Mouse (Mus musculus) midbrain, embryonic 12.5 days (tissue): ENCODE measurements around the gene Gga2. TPM values are rescaled to one million over a fixed set of nuclear protein-coding genes. Genes with fewer than 3 reads are reported as not detected.

Source experiments
- ATAC-seq: fragments of 200-750 bp; cut with Nextera tagmentation; 2 replicates; pipeline ENCODE4 v1.8.0; 2017; ENCODE audit warnings: low read depth, moderate TSS enrichment, moderate library complexity; ENCODE audit not compliant: low FRiP score
- H3K27ac ChIP-seq: fragments of 300-500 bp; sonication (generic); replicated peaks from 2 replicates; pipeline ENCODE4 v1.5.1; 2016; ENCODE audit warnings: mild to moderate bottlenecking
- H3K27me3 ChIP-seq: fragments of 300-500 bp; sonication (generic); 2 replicates; pipeline ENCODE4 v1.6.1; 2016; ENCODE audit warnings: mild to moderate bottlenecking
- H3K36me3 ChIP-seq: fragments of 300-500 bp; sonication (generic); 2 replicates; pipeline ENCODE4 v1.6.1; 2016
- H3K4me1 ChIP-seq: fragments of 300-500 bp; sonication (generic); 2 replicates; pipeline ENCODE4 v1.6.1; 2016
- H3K4me2 ChIP-seq: fragments of 300-500 bp; sonication (generic); replicated peaks from 2 replicates; pipeline ENCODE4 v1.6.1; 2016; ENCODE audit warnings: mild to moderate bottlenecking, moderate library complexity
- H3K4me3 ChIP-seq: fragments of 300-500 bp; sonication (generic); 2 replicates; pipeline ENCODE4 v1.5.1; 2016; ENCODE audit warnings: mild to moderate bottlenecking
- H3K9ac ChIP-seq: fragments of 300-500 bp; sonication (generic); replicated peaks from 2 replicates; pipeline ENCODE4 v1.6.1; 2016; ENCODE audit warnings: mild to moderate bottlenecking, moderate library complexity
- H3K9me3 ChIP-seq: fragments of 300-500 bp; sonication (generic); 2 replicates; pipeline ENCODE4 v1.6.1; 2016; ENCODE audit warnings: mild to moderate bottlenecking
- WGBS: fragments of 180-500 bp; shearing (Covaris S2); methylation state at CpG from one replicate; pipeline ENCODE4 v1.1.7; 2016; 5-methylcytosine and 5-hydroxymethylcytosine counted together
- polyA plus RNA-seq: library from polyadenylated mRNA; unstranded; fragments of >200 nt; fragmentation: Nextera tagmentation; extraction: Ambion mirVana; gene quantifications from 2 replicates; pipeline ENCODE4 v1.2.1, GENCODE M21; 2016

The Gga2 gene
- polyA plus RNA-seq, 1 experiment from 2014 or later = 76.5 TPM

DNA sequence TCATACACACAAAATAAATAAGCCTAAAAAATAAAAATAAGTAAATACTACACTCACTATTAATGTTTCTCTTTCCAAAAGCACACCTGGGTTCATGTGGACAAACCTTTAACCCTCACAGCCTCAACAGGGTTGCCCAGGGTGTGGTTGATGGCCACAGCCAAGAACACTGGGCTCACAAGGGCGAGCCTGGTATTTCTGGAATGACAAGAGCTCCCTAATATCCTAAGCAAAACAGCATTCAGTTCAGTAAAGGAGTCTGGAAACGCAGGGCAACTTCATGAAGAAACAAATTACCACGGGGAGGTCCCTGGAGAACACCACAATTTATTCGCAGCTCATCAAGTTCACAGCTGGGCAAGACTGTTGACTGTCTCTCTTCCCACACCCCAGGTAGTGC lies 73.5 kb downstream of the Gga2 start:
- Histone ChIP-seq H3K36me3 (peaks cover 24% of the 10 kb centered on the region), H3K4me2 (no peak overlapping the region), H3K9me3 (no peaks in the 10 kb centered on the region), H3K27ac (no peak overlapping the region), H3K27me3 (no peaks in the 10 kb centered on the region), H3K4me3 (no peak overlapping the region), H3K9ac (no peak overlapping the region), H3K4me1 (no peaks in the 10 kb centered on the region)
- no peak for ATAC-seq
- WGBS = 74% methylated on average over 4 of the region's 4 CpGs

DNA sequence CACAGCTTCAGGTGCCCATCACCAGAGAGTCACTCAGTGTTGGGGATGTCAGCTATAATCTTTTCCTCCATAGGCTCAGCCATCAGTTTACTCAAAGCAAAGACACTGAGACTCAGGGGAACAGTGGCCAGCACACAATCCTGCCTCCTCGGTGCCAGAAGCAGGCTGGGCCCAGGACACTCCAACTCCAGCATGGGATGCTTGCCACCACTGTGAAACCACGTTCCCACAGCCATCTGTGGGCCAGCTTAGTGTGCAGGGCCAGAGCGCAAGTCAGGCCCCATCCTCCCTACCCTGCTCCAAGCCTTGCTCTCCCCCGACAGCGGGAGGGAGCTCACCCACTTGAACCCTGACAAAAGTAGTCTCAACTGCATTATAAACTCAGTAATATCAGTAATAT lies 74.8 kb downstream of the Gga2 start:
- Histone ChIP-seq H3K4me1 (no peaks in the 10 kb centered on the region), H3K9me3 (no peaks in the 10 kb centered on the region), H3K4me3 (no peak overlapping the region), H3K27ac (no peak overlapping the region), H3K4me2 (no peak overlapping the region), H3K27me3 (no peaks in the 10 kb centered on the region), H3K36me3 (peaks cover 32% of the 10 kb centered on the region), H3K9ac (no peak overlapping the region)
- no peak for ATAC-seq
- 84% methylated on average over 5 of the region's 5 CpGs for WGBS

DNA sequence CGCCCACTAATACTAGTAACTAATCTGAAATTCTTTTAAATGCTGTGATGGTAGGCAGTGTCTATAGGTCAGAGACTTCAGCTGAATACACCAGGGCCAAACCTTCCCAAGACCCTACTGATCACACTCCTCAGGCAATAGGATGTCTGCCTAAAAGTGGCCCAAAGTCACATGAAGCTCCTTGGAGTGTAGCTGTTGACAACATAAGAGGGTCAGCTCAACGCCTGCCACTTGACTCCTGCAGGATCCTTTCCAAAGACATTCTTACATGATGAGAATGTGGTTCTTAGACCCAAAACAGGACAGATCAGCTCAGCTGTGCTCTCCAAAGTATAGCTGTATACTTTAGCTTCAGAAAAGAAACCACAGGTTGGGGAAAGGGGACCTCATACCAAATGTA lies 78.7 kb downstream of the Gga2 start:
- Histone ChIP-seq H3K9me3 (no peaks in the 10 kb centered on the region), H3K36me3 (peaks cover 18% of the 10 kb centered on the region), H3K4me1 (0 out of 2 replicates have a peak, but pooled peaks cover 11% of the 10 kb centered on the region), H3K4me2 (no peak overlapping the region), H3K27ac (no peak overlapping the region), H3K9ac (no peak overlapping the region), H3K4me3 (no peak overlapping the region), H3K27me3 (no peaks in the 10 kb centered on the region)
- WGBS = 94% methylated on average over 2 of the region's 2 CpGs
- ATAC-seq = no peak

DNA sequence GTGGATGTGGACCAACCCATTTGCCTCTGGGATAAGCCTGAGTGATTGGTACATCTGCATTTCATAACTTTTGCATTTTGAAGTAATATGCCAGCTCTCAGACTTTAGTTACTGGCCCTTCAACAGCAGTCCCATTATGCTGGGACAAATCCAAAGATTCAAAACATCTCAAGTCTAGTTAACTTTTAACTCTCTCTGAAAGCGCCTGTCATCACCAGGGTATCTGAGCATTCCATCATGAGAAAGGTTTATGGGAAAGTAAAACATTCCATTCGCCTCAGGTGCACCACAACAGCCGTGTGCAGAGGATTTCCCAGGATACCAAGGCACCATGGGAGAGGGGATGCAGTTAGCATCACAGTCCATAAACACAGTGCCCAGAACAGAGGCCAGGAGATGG lies 79.4 kb downstream of the Gga2 start:
- no peak for ATAC-seq
- H3K27me3 ChIP-seq = no peaks in the 10 kb centered on the region
- H3K4me2 ChIP-seq = no peak overlapping the region
- no peak overlapping the region for H3K4me3 ChIP-seq
- peaks cover 18% of the 10 kb centered on the region for H3K36me3 ChIP-seq
- H3K4me1 ChIP-seq = 0 out of 2 replicates have a peak, but pooled peaks cover 11% of the 10 kb centered on the region
- H3K9me3 ChIP-seq = no peaks in the 10 kb centered on the region
- 96% methylated on average over 3 of the region's 3 CpGs for WGBS
- H3K27ac ChIP-seq = no peak overlapping the region
- H3K9ac ChIP-seq = no peak overlapping the region

DNA sequence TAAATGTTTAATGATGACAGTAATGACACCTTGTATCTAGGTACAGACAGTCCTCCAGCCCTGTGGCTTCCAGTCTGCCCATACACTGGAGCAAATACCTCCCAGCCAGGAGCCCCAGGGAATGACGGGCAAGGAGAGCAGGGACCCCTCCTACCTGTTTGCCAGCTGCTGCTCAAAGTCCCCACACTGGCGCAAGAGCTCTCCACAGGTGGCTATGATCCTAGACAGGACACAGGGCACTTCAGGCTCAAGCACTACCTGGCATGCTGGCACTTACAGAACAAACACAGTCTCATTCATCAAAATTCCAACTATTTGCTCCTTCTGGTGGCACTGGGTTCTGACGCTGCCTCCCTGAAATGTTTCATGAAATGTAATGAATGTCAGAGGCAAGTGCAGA lies 80.0 kb downstream of the Gga2 start:
- Histone ChIP-seq H3K36me3 (peaks cover 18% of the 10 kb centered on the region), H3K9ac (no peak overlapping the region), H3K4me3 (no peak overlapping the region), H3K27ac (no peak overlapping the region), H3K4me1 (0 out of 2 replicates have a peak, but pooled peaks cover 11% of the 10 kb centered on the region), H3K4me2 (no peak overlapping the region), H3K27me3 (no peaks in the 10 kb centered on the region), H3K9me3 (no peaks in the 10 kb centered on the region)
- 93% methylated on average over 3 of the region's 3 CpGs for WGBS
- no peak for ATAC-seq

DNA sequence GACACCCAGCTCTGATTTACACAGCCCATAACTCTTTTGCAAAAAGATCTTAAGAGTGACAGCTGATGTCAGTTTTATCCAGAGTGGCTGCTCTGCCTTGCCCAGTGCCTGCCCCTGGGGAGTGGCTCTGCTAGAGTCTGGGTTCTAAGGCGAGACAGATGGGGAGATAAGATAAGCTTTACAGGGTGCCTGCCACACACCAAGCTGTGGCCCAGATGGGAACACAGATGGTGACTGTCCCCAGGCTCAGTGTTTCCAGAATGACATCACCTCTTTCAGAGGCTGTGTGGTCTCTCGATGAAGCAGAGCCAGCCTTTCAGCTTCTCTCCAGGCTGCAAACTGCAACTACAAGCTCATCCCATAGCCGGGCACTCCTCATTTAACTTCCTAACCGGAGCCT lies 81.3 kb downstream of the Gga2 start:
- Histone ChIP-seq H3K36me3 (peaks cover 27% of the 10 kb centered on the region), H3K4me3 (no peak overlapping the region), H3K27ac (peak overlapping the region; percentile 36; the same call in 1 of the 2 replicates), H3K4me1 (0 out of 2 replicates have a peak, but pooled peaks cover 11% of the 10 kb centered on the region), H3K9me3 (no peaks in the 10 kb centered on the region), H3K4me2 (no peak overlapping the region), H3K27me3 (no peaks in the 10 kb centered on the region), H3K9ac (no peak overlapping the region)
- 0 out of 2 replicates have a peak, but pooled peaks have one; percentile 30 for ATAC-seq
- WGBS = 37% methylated on average over 4 of the region's 4 CpGs

DNA sequence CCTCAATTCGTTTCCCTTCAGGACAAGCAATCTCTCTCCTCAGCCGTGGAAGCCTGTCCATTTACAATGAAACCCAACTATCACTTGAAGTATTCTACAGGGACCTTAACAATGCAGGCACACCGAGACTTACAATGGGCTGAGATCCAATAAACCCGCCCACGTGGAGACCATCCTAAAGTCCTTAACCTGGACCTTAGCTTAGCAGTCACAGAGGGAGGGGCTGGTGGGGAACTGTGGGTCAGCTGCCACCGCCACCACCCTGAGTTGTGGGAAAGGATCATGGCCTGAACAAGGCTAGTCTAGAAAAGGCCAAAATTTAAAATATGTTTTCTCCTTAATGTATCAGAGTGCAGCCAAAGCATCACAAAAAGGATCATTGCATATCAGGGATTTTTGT lies 81.8 kb downstream of the Gga2 start:
- no peak for ATAC-seq
- H3K9me3 ChIP-seq = no peaks in the 10 kb centered on the region
- peaks cover 27% of the 10 kb centered on the region for H3K36me3 ChIP-seq
- H3K9ac ChIP-seq = no peak overlapping the region
- H3K27ac ChIP-seq = 0 out of 2 replicates have a peak overlapping the region, but pooled peaks have one; percentile 36
- WGBS = 62% methylated on average over 6 of the region's 6 CpGs
- 0 out of 2 replicates have a peak, but pooled peaks cover 11% of the 10 kb centered on the region for H3K4me1 ChIP-seq
- no peaks in the 10 kb centered on the region for H3K27me3 ChIP-seq
- H3K4me3 ChIP-seq = no peak overlapping the region
- H3K4me2 ChIP-seq = no peak overlapping the region

DNA sequence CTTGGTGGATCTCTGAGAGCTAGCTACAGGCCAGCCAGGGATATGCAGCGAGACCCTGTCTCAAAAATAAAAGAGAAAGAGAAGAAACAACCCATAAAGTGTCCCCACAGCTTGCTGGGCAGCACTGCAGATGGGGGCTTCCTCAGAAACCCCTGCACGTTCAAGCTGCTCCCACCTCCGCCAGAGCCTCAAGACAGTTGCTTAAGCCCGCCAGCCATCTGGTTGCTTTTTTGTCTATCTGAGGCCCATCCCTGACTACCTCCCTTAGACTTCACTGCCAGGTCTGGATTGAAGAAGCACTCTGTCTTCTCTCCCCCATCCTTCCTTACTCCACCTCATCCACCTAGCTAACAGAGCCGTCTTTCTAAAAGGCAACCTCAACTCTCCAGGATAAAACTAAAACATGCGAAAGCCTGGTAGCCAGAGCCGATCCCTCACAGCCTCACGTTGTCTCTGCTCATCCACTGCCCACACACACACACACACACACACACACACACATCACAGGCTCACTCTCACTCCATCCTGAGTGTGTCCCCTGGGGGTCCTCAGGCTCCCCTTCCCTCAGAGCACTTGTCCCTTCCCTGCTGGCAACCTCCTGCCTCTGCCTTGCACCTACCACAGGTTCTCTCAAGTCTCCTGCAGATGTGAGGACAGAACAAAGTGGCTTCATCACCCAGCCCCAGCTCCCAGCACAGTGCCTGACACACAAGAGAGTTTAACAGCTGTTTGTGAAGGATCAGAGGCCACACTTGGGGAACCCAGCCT lies 82.7 kb downstream of the Gga2 start:
- H3K9ac ChIP-seq = no peak overlapping the region
- H3K4me2 ChIP-seq = no peak overlapping the region
- no peak overlapping the region for H3K4me3 ChIP-seq
- no peaks in the 10 kb centered on the region for H3K27me3 ChIP-seq
- 81% methylated on average over 8 of the region's 8 CpGs for WGBS
- H3K36me3 ChIP-seq = peaks cover 21% of the 10 kb centered on the region
- H3K27ac ChIP-seq = no peak overlapping the region
- H3K9me3 ChIP-seq = no peaks in the 10 kb centered on the region
- ATAC-seq = no peak
- 0 out of 2 replicates have a peak, but pooled peaks cover 11% of the 10 kb centered on the region for H3K4me1 ChIP-seq

DNA sequence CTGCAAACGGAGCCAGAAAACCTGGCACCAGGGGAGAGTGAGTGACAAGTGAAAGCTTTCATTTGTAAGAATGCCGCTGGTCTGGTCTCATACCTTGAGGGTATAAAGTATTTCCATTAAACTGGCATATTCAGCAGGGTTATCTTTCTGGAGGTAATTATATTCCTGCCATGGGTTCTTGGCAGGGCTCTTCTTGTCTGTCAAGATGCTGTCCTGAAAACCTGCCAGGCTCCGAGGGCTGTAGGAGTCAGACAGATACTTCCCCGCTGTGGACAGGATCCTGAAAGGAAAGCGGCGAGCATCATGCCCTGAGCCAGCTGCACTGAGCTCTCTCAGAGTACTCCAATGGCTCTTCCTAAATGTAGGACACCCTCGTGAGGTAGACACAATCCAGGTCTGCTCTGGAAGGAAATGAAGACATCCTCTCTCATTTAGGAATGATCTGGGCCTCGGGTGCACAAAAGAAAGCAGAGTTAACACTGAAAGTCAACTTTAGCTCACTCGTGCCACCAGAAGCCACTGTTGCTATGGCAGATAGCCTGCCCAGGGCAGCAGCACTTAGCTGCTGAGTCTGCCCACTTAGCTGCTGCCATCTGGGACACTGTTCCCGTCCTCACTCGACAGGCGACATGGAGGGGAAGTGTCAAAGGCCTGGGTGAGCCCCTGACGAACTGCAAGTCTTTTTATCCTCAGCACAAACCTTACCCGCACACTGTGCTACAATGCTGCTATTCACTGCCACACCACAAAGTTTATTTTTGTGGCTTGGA lies 84.0 kb downstream of the Gga2 start:
- 78% methylated on average over 14 of the region's 14 CpGs for WGBS
- Histone ChIP-seq H3K4me1 (0 out of 2 replicates have a peak, but pooled peaks cover 11% of the 10 kb centered on the region), H3K4me2 (no peak overlapping the region), H3K4me3 (no peak overlapping the region), H3K36me3 (peaks cover 17% of the 10 kb centered on the region; the same call in 1 of the 2 replicates), H3K9ac (no peak overlapping the region), H3K9me3 (no peaks in the 10 kb centered on the region), H3K27me3 (no peaks in the 10 kb centered on the region), H3K27ac (no peak overlapping the region)
- ATAC-seq = no peak

Other genes starting within 250 kb of the Gga2 start
- gene Scnn1b, start 156.2 kb downstream of the Gga2 start, polyA plus RNA-seq = not detected in 2 replicates
- gene Cog7, start 39.5 kb downstream of the Gga2 start, polyA plus RNA-seq = 20.7 and 21.9 TPM in 2 replicates
- 88.6 and 95.0 TPM in 2 replicates for gene Ubfd1, start 46.0 kb upstream of the Gga2 start, polyA plus RNA-seq
- gene Ears2, start 46.0 kb upstream of the Gga2 start, polyA plus RNA-seq = 15.2 and 15.7 TPM in 2 replicates
- gene Ndufab1, start 80.7 kb upstream of the Gga2 start, polyA plus RNA-seq = 567 and 632 TPM in 2 replicates
- 19.1 and 20.5 TPM in 2 replicates for gene Palb2, start 111.8 kb upstream of the Gga2 start, polyA plus RNA-seq
- 129 and 133 TPM in 2 replicates for gene Dctn5, start 111.8 kb upstream of the Gga2 start, polyA plus RNA-seq
- 124 and 133 TPM in 2 replicates for gene Plk1, start 138.2 kb upstream of the Gga2 start, polyA plus RNA-seq
- 0.29 and 0.32 TPM in 2 replicates for gene Ern2, start 165.0 kb upstream of the Gga2 start, polyA plus RNA-seq
- gene Chp2, start 198.3 kb upstream of the Gga2 start, polyA plus RNA-seq = 0.22 and 0.51 TPM in 2 replicates